Mouse (Mus musculus) neural tube, embryonic 12.5 days (tissue): ENCODE measurements around the gene Csf2. TPM values are rescaled to one million over a fixed set of nuclear protein-coding genes. Genes with fewer than 3 reads are reported as not detected.

ENCODE experiments used
- ATAC-seq: fragments of 200-750 bp; cut with Nextera tagmentation; 2 replicates; pipeline ENCODE4 v1.8.0; 2017; ENCODE audit warnings: low read depth, mild to moderate bottlenecking, moderate TSS enrichment, moderate library complexity; ENCODE audit not compliant: low FRiP score
- H3K27ac ChIP-seq: fragments of 300-500 bp; sonication (generic); 2 replicates; pipeline ENCODE4 v1.5.1; 2016
- H3K27me3 ChIP-seq: fragments of 300-500 bp; sonication (generic); replicated peaks from 2 replicates; pipeline ENCODE4 v1.6.1; 2016; ENCODE audit warnings: mild to moderate bottlenecking
- H3K36me3 ChIP-seq: fragments of 300-500 bp; sonication (generic); 2 replicates; pipeline ENCODE4 v1.6.1; 2016; ENCODE audit warnings: mild to moderate bottlenecking
- H3K4me1 ChIP-seq: fragments of 300-500 bp; sonication (generic); 2 replicates; pipeline ENCODE4 v1.6.1; 2016
- H3K4me2 ChIP-seq: fragments of 300-500 bp; sonication (generic); replicated peaks from 2 replicates; pipeline ENCODE4 v1.6.1; 2016; ENCODE audit warnings: mild to moderate bottlenecking
- H3K4me3 ChIP-seq: fragments of 300-500 bp; sonication (generic); 2 replicates; pipeline ENCODE4 v1.5.1; 2016
- H3K9ac ChIP-seq: fragments of 300-500 bp; sonication (generic); 2 replicates; pipeline ENCODE4 v1.6.1; 2016; ENCODE audit warnings: mild to moderate bottlenecking
- H3K9me3 ChIP-seq: fragments of 300-500 bp; sonication (generic); 2 replicates; pipeline ENCODE4 v1.6.1; 2016; ENCODE audit warnings: mild to moderate bottlenecking
- WGBS: fragments of 180-500 bp; shearing (Covaris S2); methylation state at CpG from one replicate; pipeline ENCODE4 v1.1.7; 2016; 5-methylcytosine and 5-hydroxymethylcytosine counted together
- polyA plus RNA-seq: library from polyadenylated mRNA; unstranded; fragments of >200 nt; fragmentation: Nextera tagmentation; extraction: Ambion mirVana; gene quantifications from 2 replicates; pipeline ENCODE4 v1.2.1, GENCODE M21; 2016

Gene Csf2
- polyA plus RNA-seq, 1 experiment from 2014 or later = not detected

DNA sequence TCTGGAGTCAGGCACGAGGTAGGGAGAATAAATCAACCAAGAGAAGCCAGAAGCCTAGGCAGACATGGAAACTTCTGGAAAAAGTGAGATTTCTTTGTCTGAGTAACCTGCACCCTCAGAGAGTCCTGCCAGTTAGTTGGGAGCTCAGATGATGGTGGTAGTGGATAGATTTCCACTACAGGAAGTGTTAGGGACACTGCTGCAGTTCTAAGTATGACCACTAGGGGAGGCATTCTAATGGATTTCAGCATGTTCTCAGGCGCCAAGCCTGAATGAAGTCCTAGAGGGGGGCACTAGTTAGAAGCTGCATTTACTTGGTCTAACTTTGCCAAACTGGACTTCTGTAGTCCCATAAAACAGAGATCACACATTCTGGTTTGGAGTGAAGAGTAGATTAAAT, 15.1 kb upstream of the Csf2 start:
- no peaks in the 10 kb centered on the region for H3K36me3 ChIP-seq
- H3K9me3 ChIP-seq = no peaks in the 10 kb centered on the region
- H3K4me3 ChIP-seq = no peak overlapping the region
- no peak overlapping the region for H3K9ac ChIP-seq
- no peaks in the 10 kb centered on the region for H3K4me1 ChIP-seq
- H3K27ac ChIP-seq = no peak overlapping the region
- no peak for ATAC-seq
- no peaks in the 10 kb centered on the region for H3K27me3 ChIP-seq
- H3K4me2 ChIP-seq = no peak overlapping the region
- WGBS = 54% methylated on average over 2 of the region's 2 CpGs

- no peak overlapping the region for H3K4me3 ChIP-seq
- WGBS = 17% methylated on average over 1 of the region's 1 CpGs
- no peaks in the 10 kb centered on the region for H3K36me3 ChIP-seq
- H3K27ac ChIP-seq = no peak overlapping the region
- no peak overlapping the region for H3K4me2 ChIP-seq
- H3K27me3 ChIP-seq = no peaks in the 10 kb centered on the region
- no peaks in the 10 kb centered on the region for H3K4me1 ChIP-seq
- no peak overlapping the region for H3K9ac ChIP-seq
- no peak for ATAC-seq
- H3K9me3 ChIP-seq = no peaks in the 10 kb centered on the region
Observed at GRCm38 (mm10) chr11:54263405-54264031, 14.1 kb upstream of the Csf2 start.

DNA sequence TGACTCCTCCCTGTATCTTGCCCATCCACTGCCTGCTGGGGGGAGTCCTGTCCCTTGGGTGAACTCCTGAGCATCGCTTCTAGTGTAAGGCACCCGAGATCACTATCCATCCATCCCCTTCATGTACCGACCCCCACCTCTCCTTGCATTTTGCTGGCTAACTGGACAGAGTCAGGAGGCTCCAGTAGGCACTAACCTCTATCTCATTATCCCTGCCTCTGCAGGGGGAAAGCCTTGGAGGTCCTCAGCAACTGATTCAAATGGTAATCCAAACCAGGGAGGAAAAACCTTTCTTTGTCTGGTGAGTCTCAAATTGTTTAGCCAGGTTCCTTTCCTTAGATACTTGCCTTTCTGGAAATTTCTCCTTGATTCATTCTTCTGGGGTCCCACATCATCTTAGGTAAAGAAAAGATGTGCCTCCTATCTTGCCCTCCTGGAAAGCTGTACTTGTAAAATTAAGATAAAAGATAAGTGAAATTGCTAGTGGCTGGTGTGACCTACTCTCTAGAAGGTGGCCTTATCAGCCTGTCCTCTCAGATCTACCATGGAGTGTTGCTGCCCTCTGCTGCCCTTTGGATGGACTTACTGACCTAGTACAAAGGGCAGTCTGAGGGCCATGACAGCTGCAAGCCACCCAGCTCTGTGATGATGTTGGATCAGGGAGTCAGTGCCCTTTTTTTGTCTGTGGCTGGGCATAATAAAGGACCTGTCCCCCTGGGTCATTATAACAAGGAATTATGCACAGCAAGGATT, 7.3 kb upstream of the Csf2 start:
- Histone ChIP-seq H3K36me3 (no peaks in the 10 kb centered on the region), H3K27ac (no peak overlapping the region), H3K4me3 (no peak overlapping the region), H3K9me3 (no peaks in the 10 kb centered on the region), H3K4me2 (no peak overlapping the region), H3K9ac (no peak overlapping the region), H3K4me1 (no peaks in the 10 kb centered on the region), H3K27me3 (no peaks in the 10 kb centered on the region)
- peak; percentile 74; the same call in 1 of the 2 replicates for ATAC-seq
- 64% methylated on average over 3 of the region's 3 CpGs for WGBS

DNA sequence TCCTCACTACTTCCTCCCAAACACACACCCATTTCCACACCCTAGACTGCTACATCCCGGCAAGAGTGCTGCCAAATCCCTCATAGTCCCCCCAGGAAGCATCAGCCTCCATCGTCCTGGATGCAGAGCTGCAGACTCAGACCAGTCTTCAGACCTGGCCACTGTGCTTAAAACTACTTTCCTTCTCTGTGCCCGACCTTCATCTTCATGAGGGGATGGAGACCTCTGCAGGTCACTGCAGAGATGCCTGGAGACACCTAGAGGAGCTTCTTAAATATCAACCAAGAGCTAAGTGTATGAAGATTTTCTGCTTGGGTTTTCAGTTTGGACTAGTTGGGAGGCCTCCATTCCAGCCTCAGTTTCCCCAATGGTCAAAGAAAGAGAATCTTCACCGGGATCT, 4.6 kb upstream of the Csf2 start:
- 63% methylated on average over 4 of the region's 4 CpGs for WGBS
- no peaks in the 10 kb centered on the region for H3K9me3 ChIP-seq
- no peaks in the 10 kb centered on the region for H3K36me3 ChIP-seq
- H3K4me3 ChIP-seq = no peak overlapping the region
- ATAC-seq = no peak
- no peak overlapping the region for H3K9ac ChIP-seq
- H3K4me1 ChIP-seq = no peaks in the 10 kb centered on the region
- no peak overlapping the region for H3K4me2 ChIP-seq
- no peaks in the 10 kb centered on the region for H3K27me3 ChIP-seq
- H3K27ac ChIP-seq = no peak overlapping the region

- H3K27me3 ChIP-seq = no peaks in the 10 kb centered on the region
- no peaks in the 10 kb centered on the region for H3K4me1 ChIP-seq
Observed at GRCm38 (mm10) chr11:54250575-54250974, 1.1 kb upstream of the Csf2 start.

GRCm38 (mm10) chr11:54249748-54250147, 281 bp upstream of the Csf2 start:
- Histone ChIP-seq H3K9ac (no peak overlapping the region), H3K4me1 (no peaks in the 10 kb centered on the region), H3K27ac (no peak overlapping the region), H3K9me3 (no peaks in the 10 kb centered on the region), H3K4me3 (no peak overlapping the region), H3K36me3 (no peaks in the 10 kb centered on the region), H3K4me2 (no peak overlapping the region), H3K27me3 (no peaks in the 10 kb centered on the region)
- WGBS = 86% methylated on average over 3 of the region's 3 CpGs
- no peak for ATAC-seq

More at GRCm38 (mm10) chr11:54250575-54250974, 1.1 kb upstream of the Csf2 start:
- no peak for ATAC-seq
- no peak overlapping the region for H3K27ac ChIP-seq
- no peak overlapping the region for H3K4me3 ChIP-seq
- no peak overlapping the region for H3K9ac ChIP-seq
- 92% methylated on average over 11 of the region's 11 CpGs for WGBS
- H3K9me3 ChIP-seq = no peaks in the 10 kb centered on the region
- no peak overlapping the region for H3K4me2 ChIP-seq
- no peaks in the 10 kb centered on the region for H3K36me3 ChIP-seq

GRCm38 (mm10) chr11:54247251-54247950, 2.1 kb downstream of the Csf2 start:
- no peak overlapping the region for H3K9ac ChIP-seq
- WGBS = 82% methylated on average over 10 of the region's 10 CpGs
- no peaks in the 10 kb centered on the region for H3K4me1 ChIP-seq
- H3K36me3 ChIP-seq = no peaks in the 10 kb centered on the region
- no peak overlapping the region for H3K4me2 ChIP-seq
- no peak overlapping the region for H3K4me3 ChIP-seq
- no peak overlapping the region for H3K27ac ChIP-seq
- H3K27me3 ChIP-seq = no peaks in the 10 kb centered on the region
- no peaks in the 10 kb centered on the region for H3K9me3 ChIP-seq
- ATAC-seq = no peak

DNA sequence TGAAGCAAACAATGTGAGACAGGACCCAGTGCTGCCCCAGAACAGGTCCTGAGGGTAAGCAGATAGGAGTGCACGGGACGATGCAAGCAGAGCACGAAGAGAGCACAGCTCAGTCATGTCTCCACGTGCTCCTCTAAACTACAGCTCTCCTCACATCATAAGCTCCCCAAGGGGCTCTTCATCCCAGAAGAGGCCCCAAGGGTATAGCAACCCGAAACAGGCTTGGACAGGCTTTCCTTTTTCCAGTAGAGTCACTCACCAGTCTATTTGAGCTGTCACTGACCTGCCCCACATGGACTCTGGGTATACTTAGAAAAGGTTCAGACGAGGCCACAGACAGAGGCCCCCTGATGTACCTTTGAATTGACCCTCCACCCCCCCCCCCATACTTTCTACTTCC, 5.0 kb downstream of the Csf2 start:
- Histone ChIP-seq H3K36me3 (no peaks in the 10 kb centered on the region), H3K4me1 (no peaks in the 10 kb centered on the region), H3K4me2 (no peak overlapping the region), H3K27me3 (no peaks in the 10 kb centered on the region), H3K9me3 (no peaks in the 10 kb centered on the region), H3K9ac (no peak overlapping the region), H3K4me3 (no peak overlapping the region), H3K27ac (no peak overlapping the region)
- ATAC-seq = no peak
- 77% methylated on average over 6 of the region's 6 CpGs for WGBS

DNA sequence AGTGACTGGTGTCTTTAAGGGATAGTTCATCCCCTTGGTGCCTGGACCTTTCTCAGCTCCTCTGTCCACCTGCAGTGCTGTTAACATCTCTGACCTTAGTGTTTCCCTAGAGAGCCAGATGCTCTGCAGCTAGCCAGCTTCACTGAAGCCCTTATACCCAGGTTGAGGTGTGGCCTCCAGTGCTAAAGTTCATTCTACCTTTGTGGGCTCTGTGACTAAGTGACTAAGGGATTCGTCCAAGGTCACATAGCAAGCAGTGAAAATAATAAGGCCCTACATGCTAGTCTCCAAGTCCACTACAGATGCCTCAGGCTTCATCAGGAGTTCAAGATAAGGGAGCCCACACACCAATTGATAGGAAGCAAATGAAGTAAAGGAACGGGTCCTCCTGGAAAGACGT, 7.0 kb downstream of the Csf2 start:
- Histone ChIP-seq H3K4me1 (no peaks in the 10 kb centered on the region), H3K4me2 (no peak overlapping the region), H3K27me3 (no peaks in the 10 kb centered on the region), H3K4me3 (no peak overlapping the region), H3K36me3 (no peaks in the 10 kb centered on the region), H3K27ac (no peak overlapping the region), H3K9me3 (no peaks in the 10 kb centered on the region), H3K9ac (no peak overlapping the region)
- WGBS = 88% methylated on average over 3 of the region's 3 CpGs
- ATAC-seq = no peak

GRCm38 (mm10) chr11:54236939-54237338, 12.5 kb downstream of the Csf2 start:
- Histone ChIP-seq H3K9ac (no peak overlapping the region), H3K27me3 (no peaks in the 10 kb centered on the region), H3K4me1 (no peaks in the 10 kb centered on the region), H3K4me2 (no peak overlapping the region), H3K27ac (no peak overlapping the region), H3K9me3 (no peaks in the 10 kb centered on the region), H3K4me3 (no peak overlapping the region), H3K36me3 (no peaks in the 10 kb centered on the region)
- 83% methylated on average over 2 of the region's 2 CpGs for WGBS
- no peak for ATAC-seq

- no peak overlapping the region for H3K27ac ChIP-seq
- H3K4me3 ChIP-seq = no peak overlapping the region
- no peak for ATAC-seq
- H3K27me3 ChIP-seq = no peaks in the 10 kb centered on the region
- H3K4me2 ChIP-seq = no peak overlapping the region
- no peaks in the 10 kb centered on the region for H3K36me3 ChIP-seq
- H3K4me1 ChIP-seq = no peaks in the 10 kb centered on the region
- 90% methylated on average over 2 of the region's 2 CpGs for WGBS
- H3K9me3 ChIP-seq = no peaks in the 10 kb centered on the region
- H3K9ac ChIP-seq = no peak overlapping the region
Observed at GRCm38 (mm10) chr11:54227478-54227877, 22.0 kb downstream of the Csf2 start.

GRCm38 (mm10) chr11:54224475-54224986, 24.9 kb downstream of the Csf2 start:
- H3K9me3 ChIP-seq = no peaks in the 10 kb centered on the region
- ATAC-seq = no peak
- H3K4me2 ChIP-seq = no peak overlapping the region
- H3K36me3 ChIP-seq = no peaks in the 10 kb centered on the region
- H3K27me3 ChIP-seq = no peaks in the 10 kb centered on the region
- 92% methylated on average over 5 of the region's 5 CpGs for WGBS
- no peaks in the 10 kb centered on the region for H3K4me1 ChIP-seq
- H3K9ac ChIP-seq = no peak overlapping the region
- no peak overlapping the region for H3K27ac ChIP-seq
- no peak overlapping the region for H3K4me3 ChIP-seq
